Mouse (Mus musculus): ENCODE data around the gene Diras2. TPM values are rescaled to one million over a fixed set of nuclear protein-coding genes. Genes with fewer than 3 reads are reported as not detected.

Gene Diras2
- polyA plus RNA-seq (2017; shearing (Covaris generic)) = not detected

GRCm38 (mm10) chr13:52531121-52531520 is at the start of gene Diras2:
Gene Diras2 (minus strand): TSS chr13:52531279.

Other genes starting within 250 kb of the Diras2 start
- 0.50 TPM for gene Syk, start 51.9 kb upstream of the Diras2 start, polyA plus RNA-seq (2017; shearing (Covaris generic))

Measured in effector memory CD4-positive, alpha-beta T cell, adult 5 months (primary cell).